Mouse (Mus musculus): Measurements from ENCODE around the gene Pdzrn3.

DNA sequence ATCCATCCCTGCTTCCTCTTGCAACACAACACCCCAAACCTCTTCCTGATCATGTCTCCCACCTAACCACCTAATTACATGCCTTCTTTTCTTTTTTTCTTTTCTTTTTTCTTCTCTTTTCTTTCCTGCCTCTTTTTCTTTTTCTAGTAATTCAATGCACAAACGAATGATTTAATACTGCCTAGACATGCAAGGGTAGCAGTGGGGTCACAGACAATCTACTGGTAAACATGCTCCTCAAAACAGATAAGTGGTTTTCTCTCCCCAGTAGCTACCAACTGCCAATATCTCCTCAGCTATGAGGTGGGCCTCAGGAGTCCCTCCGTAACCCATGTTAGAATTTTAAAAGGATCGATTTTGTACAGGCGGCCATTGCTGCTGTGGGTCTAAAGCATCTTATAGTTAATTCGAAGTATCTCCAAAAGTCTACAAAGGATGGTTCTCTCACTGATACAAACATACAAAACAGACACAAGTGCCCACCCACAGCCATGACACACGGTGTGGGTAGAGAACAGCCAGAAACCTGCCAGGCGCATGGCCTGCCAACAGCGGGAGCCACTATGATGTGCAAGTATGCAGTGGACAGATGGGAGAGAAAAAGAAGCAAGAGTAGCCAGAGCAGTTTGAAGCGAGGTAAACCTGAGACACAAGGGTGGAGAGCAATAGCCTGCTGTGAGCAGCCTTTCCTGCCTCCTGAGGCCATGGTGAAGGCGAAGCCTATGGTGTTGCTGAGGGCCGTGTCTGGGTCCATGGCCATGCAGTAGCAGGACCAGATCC, 73.5 kb downstream of the Pdzrn3 start:
- TF ChIP-seq CTCF (IDR thresholded peaks at IDR 0.05; ENCODE audit: extremely low read depth, insufficient read length, insufficient replicate concordance, low read depth, low read length) (no peak), POLR2A (IDR thresholded peaks at IDR 0.05; ENCODE audit: low read depth, low read length) (no peak)

Measured in small intestine, adult 2 months (tissue).